Mouse (Mus musculus) hindlimb bud, embryonic 11.5 days (tissue): ENCODE measurements around the gene L3mbtl3.

Experiments
- DNase-seq: peaks from one replicate; pipeline ENCODE4 v3.0.0-alpha.2; 2012; ENCODE audit warnings: low read depth, low spot score; ENCODE audit errors: extremely low spot score

L3mbtl3 gene

DNA sequence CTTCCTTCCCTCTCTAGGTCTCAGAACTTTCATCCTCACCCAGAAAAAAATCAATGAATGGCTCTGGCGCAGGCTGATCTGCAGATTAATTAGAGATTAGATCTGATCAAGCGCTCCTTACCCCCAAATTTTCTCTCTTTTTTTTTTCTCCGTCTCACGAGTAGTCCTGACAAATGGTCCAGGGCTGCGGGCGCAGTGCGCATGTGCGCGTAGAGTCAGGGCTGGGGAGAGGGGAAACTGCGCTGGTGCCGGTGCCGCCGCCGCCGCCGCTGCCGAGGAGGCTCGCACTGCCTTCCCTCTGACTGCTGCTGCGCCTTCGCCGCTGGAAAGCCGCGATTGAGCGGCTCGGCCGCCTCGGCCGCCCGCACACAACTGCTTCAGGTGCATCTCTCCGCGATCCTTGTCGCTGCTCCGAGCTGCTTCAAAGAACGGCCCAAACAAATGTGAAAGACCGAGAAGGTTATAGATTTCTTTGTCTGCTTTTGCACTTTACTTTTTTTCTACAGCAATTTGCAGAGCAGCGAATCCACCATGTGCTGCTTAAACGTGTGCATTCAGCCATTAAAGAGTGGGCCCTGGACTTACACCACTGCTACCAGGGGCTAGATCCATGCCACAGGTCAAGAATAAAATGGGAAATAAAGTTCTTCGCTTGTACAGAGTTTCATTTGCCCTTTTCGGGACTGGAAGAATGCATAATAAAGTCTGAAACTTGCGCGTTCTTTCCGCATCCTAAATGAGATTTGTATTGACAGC is at the start of gene L3mbtl3:
TSS of gene L3mbtl3 (minus strand) at position 182 of the 756 bp plus-strand sequence.
- DNase-seq, result peak; percentile 76

DNA sequence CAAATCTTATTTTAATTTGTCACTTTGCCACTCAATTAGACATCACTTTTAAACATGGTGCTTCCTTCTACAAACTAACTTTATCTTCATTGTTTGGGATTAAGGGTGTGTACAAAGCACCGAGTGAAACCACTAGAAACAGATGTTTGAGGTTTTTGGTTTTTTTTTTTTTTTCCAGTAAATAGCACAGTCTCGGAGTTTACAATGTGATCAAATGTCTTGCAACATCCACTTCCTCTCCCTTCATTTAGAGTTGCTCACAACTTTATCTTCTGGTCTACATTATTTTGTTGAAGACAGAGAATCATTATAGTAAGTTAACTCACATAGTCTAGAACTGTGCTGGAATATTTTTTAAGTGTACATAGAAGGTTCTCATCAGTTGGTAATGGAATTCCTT is 45.4 kb upstream of the L3mbtl3 start:
- DNase-seq, result no peak

DNA sequence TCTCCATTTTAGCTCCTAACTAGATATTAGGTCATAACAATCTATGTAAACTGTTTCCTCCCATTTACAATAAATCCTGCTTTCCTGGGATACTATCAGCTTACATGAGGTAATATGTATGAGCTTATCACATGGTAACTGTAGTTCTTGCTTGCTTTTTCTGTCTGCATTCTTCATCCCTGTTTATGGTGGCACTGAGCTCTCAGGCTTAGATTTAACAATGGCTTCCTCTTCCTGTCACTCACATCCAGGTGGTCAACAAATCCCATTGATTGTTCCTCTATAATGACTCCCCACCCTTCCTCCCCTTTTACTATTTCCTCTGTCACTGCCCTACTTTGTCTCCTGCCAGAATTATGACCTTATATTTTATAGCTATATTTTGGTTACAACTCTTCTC is 12.9 kb upstream of the L3mbtl3 start:
- no peak for DNase-seq

DNA sequence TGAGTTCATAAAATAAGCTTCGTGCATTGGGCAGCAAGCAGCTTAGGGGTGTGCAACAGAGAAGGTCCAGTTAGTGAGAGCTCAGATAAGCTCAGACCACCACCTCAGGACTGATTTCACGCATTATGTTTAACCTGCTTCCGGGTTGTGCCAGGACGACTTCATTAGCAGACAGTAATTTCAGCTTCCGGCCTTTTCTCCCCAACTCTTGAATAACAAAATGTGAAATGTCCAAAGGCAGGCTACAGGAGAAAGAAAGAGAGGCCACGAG is 1.5 kb upstream of the L3mbtl3 start:
- no peak for DNase-seq

DNA sequence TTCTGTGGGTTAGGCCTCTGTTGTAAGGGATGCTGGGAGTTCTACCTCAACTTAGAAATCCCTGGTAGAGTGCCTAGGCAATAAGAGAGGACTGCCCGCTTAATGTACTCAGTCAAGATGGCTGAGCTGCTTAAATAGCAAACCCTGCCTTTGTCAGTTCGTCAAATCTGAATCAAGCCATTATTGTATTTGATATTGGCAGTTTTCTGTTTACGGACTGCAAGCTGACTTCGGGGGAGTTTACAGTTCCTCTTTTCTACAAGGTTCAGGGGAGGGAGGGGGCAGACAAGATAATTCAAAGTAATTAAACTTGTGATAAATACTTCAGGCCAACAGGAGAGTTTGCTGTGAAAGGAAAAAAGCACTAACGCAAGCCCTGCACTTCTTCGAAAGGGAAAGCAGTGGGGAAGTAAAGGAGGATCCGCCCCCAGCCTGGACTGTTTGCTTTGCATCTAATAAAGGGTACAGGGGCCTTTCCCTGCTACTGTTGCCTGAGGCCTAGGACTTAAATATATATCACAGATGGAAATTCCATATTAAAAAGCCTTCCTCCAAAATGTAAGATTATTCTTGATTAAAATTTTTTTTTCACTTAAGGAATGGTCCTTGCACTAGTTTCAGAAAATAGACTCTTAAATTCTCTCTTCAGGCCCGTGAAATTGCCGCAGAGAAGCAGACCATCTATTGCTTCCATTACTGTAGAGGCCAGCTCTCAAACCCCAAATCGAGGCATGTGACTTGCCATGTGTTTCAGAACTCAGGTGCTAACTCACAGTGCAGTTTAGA is 968 bp upstream of the L3mbtl3 start:
- no peak for DNase-seq

DNA sequence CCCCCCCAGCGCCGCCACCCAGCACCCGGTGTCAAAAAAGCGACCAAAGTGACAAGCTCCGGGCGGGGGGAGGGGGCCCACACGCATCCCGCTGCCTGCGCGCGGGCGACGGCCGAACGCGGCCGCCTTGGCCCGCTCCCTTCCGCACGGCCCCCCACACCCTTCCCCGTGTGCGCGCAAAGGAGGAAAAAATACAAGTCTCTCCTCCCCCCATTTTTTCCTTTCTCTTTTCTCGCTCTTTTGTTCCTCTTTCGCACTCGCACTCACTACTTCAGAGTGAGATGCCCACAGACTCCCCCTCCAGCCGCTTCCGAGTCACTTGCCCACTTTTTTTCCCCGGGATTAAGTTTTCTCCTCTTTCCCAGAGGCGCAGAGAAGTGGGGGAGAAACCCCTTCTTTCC is 420 bp downstream of the L3mbtl3 start:
- no peak for DNase-seq

DNA sequence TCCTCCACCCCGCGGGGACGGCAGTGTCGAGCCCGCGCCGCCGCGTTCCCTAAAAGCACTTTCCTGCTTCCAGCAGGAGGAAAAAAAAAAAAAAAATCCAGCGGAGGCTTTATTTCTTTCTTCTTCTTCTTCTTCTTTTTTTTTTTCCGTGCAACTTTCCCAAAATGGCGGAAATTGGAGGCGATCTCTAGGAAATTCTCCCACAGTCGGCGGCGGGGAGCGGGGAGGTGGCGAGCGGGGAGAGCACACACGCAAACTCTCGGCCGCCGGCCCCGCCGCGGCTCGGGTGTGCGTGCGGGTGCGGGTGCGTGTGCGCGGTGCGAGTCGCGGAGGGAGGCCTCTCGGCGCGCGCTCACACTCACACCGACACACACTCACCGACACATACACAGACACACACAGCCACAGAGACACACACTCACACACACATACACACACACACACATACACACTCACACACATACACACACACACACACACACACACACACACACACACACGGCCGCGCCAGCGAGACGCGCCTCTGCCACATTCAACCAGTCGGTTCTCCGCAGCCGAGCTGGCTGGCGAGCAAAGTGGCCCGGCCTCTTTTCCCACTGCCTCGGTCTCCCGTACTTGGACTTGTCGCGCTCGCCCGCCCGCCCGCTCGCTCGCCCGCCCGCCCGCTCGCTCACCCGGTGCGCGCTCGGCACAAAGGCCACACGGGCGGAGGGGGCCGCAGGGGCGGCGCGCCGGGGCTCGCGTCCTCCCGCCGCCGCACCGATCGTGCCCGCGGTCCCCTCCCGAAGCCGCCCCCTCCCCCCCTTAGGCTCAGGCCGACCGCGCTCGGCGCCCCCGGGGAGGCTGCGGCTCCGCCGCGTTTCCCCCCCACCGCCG is 1.1 kb downstream of the L3mbtl3 start:
- no peak for DNase-seq

DNA sequence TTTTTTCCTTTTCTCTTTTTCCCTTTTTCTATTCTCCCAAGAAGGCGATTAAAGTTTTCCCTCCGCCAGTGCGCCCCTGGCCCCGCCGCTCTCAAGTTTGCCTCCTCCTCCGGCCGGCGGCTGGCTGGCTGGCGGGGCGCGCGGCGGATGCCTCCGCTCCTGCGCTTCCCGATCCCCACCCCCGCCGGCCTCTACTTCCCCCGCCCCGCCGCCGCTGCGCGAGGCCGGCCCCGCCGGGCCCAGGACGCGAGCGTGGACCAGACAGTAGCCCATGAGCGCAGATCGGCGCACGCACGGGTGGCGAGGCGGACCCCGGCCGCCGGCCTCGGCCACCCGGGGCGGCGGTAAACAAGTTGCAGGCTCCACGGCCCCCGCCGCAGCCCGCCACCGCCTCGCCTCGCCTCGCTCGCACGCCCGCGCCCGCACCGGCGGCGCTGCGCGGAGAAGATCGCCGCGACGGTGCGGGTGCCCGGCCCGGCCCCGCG is 1.8 kb downstream of the L3mbtl3 start:
- DNase-seq, result no peak

DNA sequence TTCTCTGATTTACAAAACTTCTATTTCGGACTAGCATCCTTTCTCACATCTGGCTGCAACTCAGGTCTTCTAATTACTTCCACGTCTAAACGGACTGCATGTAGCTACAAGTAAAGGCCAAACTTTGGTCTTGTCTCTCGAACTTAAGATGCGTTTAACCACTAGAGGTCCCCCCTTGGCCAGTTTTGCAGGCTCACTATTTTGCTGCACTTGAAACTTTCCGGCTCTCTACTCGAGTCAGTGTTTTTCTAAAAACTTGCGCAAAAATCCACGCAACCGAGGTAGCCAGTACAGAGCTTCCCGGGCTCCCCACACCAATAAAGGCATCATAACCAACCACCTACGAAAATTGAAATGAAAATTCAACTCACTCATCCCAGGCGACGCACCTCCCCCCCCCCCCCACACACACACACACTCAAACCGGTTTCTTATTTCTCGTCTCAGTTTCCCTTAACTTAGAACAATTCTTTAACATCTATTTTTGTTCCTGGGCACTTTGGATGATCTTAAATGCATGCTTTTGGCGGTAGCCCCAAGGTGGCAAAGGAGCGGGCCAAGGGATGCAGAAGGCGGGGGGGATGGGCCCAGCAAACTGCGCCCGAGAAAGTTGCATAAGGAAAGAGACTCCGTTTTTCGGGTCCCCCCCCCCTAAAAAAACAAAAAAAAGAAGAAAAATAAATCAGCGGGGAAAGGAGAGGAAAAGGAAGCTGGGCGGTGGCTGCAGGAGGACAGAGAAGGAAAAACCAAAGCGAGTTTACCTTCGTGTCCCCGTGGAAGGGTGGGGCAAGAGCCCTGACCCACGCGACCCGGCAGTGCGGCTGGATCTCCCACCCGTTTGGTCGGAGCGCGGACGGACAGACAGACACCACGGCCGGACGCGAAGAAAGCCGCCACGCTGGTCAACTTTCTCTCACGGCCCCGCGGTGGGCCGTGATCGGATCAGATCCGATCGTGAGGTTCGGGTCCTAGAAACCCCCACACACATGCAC is 2.5 kb downstream of the L3mbtl3 start:
- peak; percentile 81 for DNase-seq

DNA sequence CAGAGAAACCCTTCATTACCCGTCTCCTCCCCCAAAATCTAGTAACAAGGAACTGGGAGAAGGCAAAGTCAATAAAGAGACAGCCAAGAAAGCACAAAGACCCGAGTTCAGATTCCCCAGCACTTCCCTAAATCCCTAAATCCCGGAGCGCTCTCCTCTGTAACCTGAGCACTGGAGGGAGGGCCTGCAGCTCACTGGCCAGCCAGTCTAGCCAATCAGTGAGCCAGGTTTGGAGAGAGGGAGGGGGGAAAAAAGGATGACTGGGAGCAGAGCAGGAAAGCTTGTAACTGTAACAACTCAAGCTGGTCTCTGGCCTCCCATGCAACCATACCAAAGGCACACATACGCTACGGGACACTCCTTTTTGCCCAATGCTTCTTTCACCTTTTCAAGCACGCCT is 4.4 kb downstream of the L3mbtl3 start:
- DNase-seq, result no peak

DNA sequence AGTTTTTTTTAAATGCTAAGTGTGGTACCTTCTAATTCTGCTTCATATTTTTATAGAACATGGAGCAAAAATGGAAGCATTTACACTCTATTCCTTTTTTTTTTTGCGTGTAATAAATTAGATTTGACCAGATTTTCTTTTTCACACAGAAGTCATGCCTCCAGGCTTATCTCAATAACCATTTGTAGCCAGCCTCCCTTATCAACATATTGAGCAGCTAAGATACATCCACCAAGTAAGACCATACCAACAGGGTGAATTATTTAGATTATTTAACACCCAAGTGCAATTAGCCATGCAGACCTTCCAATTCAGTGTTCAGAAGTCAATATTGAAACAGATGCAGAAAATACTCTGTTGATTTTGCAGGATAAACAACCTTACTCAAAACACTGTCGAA is 10.8 kb downstream of the L3mbtl3 start:
- no peak for DNase-seq

DNA sequence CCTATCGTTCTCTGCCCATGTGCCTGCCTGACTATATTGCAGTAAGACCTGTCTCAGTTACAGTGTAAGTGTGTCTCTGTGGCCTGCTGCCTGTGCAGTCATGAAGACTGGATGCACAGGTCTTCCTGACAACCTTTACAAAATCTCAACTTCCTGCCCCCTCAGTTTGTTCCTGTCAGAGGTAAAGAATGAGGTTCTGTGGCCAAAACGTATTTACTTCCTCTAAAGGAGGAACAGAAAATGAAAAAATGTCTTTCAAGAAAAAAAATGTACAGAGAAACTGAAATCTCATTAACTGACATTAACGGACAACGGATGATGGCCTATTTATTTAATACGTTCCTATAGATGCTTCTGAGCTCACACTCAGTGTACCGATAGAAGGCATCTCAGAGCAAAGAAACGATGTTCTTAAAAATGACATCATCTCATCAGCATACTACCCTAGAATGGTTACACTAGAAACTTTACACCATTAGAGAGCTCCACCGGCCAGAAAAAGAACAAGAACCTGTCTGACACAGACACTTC is 11.4 kb downstream of the L3mbtl3 start:
- DNase-seq, result no peak

DNA sequence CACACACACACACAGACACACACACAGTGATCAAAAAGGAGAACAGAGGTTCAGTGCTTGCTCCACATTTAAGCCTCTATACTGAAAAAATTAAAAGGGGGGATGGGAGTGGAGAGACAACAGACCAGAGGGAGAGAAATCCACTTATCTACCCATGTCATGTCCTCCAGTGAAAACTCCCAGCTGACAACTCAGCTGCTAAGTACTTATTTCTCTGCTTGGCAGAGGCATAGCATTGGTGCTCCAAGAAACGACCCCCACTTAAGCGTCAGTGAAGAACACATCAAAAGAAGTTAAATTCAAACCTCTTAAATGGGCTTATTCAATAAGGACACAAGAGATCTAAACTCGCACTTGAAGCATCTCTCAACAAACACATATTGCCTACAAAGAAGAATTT is 12.2 kb downstream of the L3mbtl3 start:
- DNase-seq, result no peak

DNA sequence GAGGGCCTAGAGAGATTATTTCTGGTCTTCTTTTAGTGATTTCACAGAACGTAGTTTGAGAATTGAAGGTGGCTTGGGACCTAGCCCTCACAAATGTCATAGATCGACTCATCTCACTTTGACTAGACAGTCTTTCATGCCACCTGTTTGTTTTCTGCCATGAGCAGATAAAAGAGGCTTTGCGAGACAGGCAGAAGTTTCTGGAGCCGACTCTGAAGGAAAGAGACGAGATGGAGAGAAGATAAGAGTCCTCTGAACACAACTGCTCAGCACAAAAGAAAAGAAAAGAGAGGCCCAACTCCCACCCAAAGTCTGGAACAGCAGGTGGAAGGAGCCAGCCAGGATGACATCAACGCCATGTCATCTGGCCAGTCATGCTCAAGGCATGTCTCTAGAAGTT is 17.0 kb downstream of the L3mbtl3 start:
- DNase-seq, result no peak

DNA sequence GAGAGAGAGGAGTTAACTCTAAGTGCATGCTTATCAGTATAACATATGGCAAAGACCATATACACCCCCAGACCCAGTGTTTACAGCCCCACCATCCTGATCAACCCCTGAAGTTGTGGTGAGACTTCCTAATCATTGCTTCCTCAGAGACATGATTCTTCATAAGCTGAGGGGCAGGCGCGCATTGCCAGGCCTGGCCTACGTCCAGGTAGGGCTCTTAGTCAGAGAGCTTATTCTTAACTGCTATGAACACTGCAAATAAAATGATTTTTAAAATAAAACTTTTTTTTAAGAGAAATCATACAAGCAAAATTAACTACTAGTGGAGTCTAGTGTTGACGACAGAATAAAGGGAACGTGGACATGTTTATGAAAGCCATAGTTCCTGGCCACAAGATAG is 17.5 kb downstream of the L3mbtl3 start:
- no peak for DNase-seq

DNA sequence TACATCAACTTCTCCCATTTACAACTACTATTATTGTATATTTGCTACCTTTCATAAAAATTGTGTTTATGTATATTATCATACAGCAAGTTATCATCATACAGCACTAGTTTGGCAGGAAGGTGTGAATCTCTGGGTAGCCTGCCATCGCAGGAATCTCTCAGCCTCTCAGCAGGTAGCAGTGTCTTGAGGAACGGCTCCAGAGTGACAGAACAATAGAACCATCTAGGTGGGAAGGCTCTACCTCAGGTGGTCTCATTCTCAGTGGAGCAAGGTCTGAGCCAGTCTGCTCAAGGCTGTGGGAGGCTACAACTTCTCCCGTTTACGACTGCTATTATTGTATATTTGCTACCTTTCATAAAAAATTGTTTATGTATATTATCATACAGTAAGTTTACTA is 22.0 kb downstream of the L3mbtl3 start:
- no peak for DNase-seq

DNA sequence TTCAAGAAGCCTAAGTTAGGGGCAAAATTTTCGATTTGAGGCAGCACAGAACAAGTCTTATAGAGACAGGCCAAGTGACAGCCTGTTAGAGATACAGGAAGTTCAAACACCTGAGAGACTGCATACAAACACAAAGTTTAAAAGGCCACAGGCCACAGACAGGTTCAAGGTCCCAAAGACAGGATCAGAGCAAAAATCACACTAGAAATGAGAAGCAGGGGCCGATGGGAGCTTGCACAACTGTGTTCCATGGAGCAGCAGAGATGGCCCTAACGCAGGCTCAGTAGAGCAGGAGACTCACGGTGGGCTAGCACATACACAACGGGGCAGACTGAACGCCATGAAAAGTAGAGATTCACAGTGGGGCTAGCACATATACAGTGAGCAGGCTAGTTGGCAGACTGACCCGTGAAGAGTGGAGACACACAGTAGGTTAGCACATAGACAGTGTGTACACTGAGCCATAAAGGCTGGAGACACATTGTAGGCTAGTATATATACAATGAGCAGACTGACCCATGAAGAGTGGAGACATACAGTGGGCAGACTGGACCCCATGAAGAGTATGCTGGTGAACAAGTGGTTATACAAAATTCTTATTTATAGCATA is 24.5 kb downstream of the L3mbtl3 start:
- no peak for DNase-seq

DNA sequence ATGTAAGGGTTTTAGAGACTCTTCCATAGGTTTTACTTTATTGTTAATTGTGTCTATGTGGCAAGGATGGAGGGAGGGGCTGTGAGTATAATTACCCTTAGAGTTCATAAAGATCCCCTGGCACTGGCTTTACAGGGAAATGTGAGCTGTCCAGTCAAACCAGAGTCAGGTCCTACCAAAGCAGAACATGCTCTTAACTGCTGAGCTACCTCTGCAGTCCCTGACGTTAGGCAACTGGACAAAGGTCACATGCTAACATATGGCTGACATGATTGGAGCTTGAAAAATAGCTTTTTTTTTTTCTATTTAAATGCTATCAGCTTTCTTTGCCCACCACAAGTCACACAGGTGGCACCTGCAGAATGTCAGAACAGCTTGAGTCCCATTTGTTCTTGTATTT is 25.6 kb downstream of the L3mbtl3 start:
- no peak for DNase-seq

DNA sequence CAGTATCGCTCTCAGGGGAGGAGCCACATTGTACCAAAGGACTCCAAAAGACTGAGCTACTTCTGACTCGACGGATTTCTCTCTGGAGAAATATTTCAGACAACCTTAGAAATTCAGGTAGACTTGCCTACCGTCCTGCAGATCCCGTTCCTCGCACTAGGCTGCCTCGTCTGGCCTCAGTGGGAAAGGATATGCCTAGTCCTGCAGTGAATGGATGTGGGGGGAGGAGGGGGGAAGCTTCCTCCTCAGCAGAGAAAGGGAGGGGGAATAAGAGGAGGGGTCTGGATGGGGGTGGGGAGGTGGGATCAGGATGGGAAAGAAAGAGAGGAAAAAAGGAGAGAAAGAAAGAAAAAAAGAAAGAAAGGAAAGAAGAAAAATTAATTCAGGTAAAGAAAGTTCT is 28.2 kb downstream of the L3mbtl3 start:
- no peak for DNase-seq

DNA sequence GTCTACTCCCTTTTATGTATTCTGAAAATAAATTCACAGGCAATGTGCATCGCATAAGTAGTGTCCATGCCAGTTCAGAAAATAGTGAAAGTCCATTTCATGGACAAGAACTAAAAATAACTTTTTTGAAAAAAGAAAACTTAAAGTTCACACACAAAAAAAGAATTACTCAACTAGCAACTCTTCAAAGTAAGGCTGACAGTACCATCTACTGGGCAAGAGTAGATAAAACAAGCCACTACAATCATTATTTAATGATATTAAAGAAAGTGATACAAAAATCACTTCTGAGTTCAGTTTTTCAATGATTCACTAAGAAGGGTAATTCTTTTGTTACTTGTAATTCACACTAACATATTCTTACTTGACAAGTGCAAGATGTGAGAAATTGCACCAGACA is 29.9 kb downstream of the L3mbtl3 start:
- DNase-seq, result no peak
